Comparison of ENCODE assay signal across 7 mouse cellular contexts in the genomic region with DNA sequence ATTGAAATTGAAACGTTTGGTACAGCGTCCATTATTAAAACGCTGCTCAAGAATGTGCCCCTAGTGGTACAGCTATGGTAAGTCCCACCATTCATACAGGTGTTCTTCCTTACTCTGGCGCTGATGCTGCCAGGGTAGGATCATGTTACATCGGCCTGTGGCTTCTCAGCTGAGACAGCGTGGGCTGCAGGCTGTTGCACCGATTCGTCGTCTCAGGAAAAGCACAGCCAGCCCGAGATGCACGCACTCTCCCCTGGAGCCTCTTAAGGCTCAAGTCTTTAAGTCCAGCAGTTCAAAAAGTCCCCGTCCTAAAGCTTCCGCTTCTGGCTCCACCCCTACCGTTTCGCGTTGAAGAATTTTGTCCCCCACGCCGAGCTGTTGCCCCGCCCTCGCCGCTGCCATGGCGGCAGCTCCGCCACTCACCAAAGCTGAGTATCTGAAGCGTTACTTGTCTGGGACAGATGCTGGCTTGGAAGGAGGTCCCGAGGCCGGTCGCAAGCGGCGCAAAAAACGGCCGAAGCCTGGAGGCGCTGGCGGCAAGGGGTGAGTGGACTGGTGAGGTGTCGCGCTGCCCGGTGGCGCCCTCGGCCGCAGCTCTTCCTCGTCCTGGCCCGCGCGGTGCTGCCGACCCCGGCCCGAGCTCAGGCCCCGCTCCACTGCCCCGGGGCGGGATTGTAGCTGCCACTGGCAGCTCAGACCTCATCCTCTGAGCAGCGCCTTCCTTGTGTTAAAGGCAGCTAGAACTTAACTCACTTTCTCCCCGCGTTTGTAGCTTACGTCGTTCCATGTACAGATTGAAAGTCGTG. TPM values are rescaled to one million over a fixed set of nuclear protein-coding genes. Genes with fewer than 3 reads are reported as not detected.
DNase-seq lines count a peak whose midpoint lies in the region; ATAC-seq lines count a peak whose summit lies in the region.

TSS of gene Bud13 (plus strand) at position 378 of the 806 bp plus-strand sequence.

- H3K9ac ChIP-seq in intestine, embryonic 16.5 days (ENCODE audit: low read depth, low read length) = peak within 1 kb of the TSS; percentile 91
- peak within 1 kb of the TSS; percentile 87 for H3K9ac ChIP-seq in midbrain, embryonic 11.5 days (ENCODE audit: low read length)

- peaks cover 6% of the 10 kb centered on the region for H3K4me1 ChIP-seq in intestine, embryonic 16.5 days (ENCODE audit: control insufficient read depth, insufficient read depth, low read length)
- H3K4me1 ChIP-seq in midbrain, embryonic 11.5 days (ENCODE audit: control insufficient read depth, insufficient read depth, low read length) = peaks cover 6% of the 10 kb centered on the region

- H3K4me3 ChIP-seq in intestine, embryonic 16.5 days (ENCODE audit: low read length) = peak within 1 kb of the TSS; percentile 96
- H3K4me3 ChIP-seq in midbrain, embryonic 11.5 days (ENCODE audit: low read depth, low read length) = peak within 1 kb of the TSS; percentile 84

- peaks cover 20% of the 10 kb centered on the region for H3K36me3 ChIP-seq in intestine, embryonic 16.5 days (ENCODE audit: control insufficient read depth, insufficient read depth, low read length)
- peaks cover 19% of the 10 kb centered on the region for H3K36me3 ChIP-seq in midbrain, embryonic 11.5 days (ENCODE audit: control insufficient read depth, insufficient read depth, low read length)

- intact Hi-C loops in left cerebral cortex, postnatal 36 days (cut with DNase I) = no loop called here

- no peaks in the 10 kb centered on the region for H3K9me3 ChIP-seq in intestine, embryonic 16.5 days (ENCODE audit: control insufficient read depth, low read length)
- no peaks in the 10 kb centered on the region for H3K9me3 ChIP-seq in midbrain, embryonic 11.5 days (ENCODE audit: control insufficient read depth, low read length)

- no peaks in the 10 kb centered on the region for H3K27me3 ChIP-seq in intestine, embryonic 16.5 days (replicated peaks; ENCODE audit: control insufficient read depth, insufficient read depth, low read length)
- H3K27me3 ChIP-seq in midbrain, embryonic 11.5 days (ENCODE audit: control insufficient read depth, insufficient read depth, low read length) = no peaks in the 10 kb centered on the region

- peak; percentile 94 for ATAC-seq in intestine, embryonic 16.5 days
- ATAC-seq in midbrain, embryonic 11.5 days (ENCODE audit: low FRiP score) = peak; percentile 92

- peak within 1 kb of the TSS; percentile 94 for H3K27ac ChIP-seq in intestine, embryonic 16.5 days (ENCODE audit: low read length)
- H3K27ac ChIP-seq in midbrain, embryonic 11.5 days (ENCODE audit: low read depth, low read length) = peak within 1 kb of the TSS; percentile 60; the same call in 1 of the 2 replicates

- WGBS in intestine, embryonic 16.5 days = under 1% methylated on average over 55 of the region's 55 CpGs
- under 1% methylated on average over 55 of the region's 55 CpGs for WGBS in midbrain, embryonic 11.5 days

- peak within 1 kb of the TSS; percentile 69 for H3K4me2 ChIP-seq in intestine, embryonic 16.5 days (ENCODE audit: low read depth, low read length)
- peak within 1 kb of the TSS; percentile 57 for H3K4me2 ChIP-seq in midbrain, embryonic 11.5 days

- DNase-seq in adrenal gland, adult 8-10 months = peak; percentile 87
- DNase-seq in embryo, embryonic 9.5 days (ENCODE audit: extremely low spot score) = peak; percentile 94
- DNase-seq in gastrocnemius, postnatal 4 days (ENCODE audit: low spot score in 2 of 2) = peak; percentile 92 to 95
- peak; percentile 91 to 93 for DNase-seq in left cerebral cortex, postnatal 36 days (ENCODE audit: low spot score in 2 of 2)
- peak; percentile 100 for DNase-seq in midbrain, embryonic 11.5 days (ENCODE audit: low spot score, missing footprints)
- peak; percentile 81 for DNase-seq in skeletal muscle tissue, adult 2 months (ENCODE audit: low read depth, low spot score)

RNA-seq across cellular contexts. Expression of gene Bud13, which starts in this region (rescaled TPM):
- total RNA-seq in adrenal gland, adult 8-10 months (2022) = 10 to 100 TPM; 10.4 to 14.9 (median 10.7) TPM
- total RNA-seq in gastrocnemius, postnatal 4 days (2021) = 10 to 100 TPM; 12.9 to 13.7 TPM
- polyA plus RNA-seq in intestine, embryonic 16.5 days (2015; fragmentation: Nextera tagmentation; extraction: Ambion mirVana) = 17.0 and 19.4 TPM in 2 replicates
- 10 to 100 TPM; 10.4 to 16.2 TPM for total RNA-seq in left cerebral cortex, postnatal 36 days (2021)
- 26.4 and 27.1 TPM in 2 replicates for polyA plus RNA-seq in midbrain, embryonic 11.5 days (2014; fragmentation: Nextera tagmentation; extraction: Ambion mirVana)

Comparison
In these comparisons a context has a peak if more than half of its experiments do, and no peak if none do; other contexts are left out.
1. Peak in every context shown above with its lines: DNase-seq, ATAC-seq, H3K4me3 ChIP-seq and H3K27ac ChIP-seq.